ENCODE assay signal across 17 mouse cellular contexts in the genomic region with DNA sequence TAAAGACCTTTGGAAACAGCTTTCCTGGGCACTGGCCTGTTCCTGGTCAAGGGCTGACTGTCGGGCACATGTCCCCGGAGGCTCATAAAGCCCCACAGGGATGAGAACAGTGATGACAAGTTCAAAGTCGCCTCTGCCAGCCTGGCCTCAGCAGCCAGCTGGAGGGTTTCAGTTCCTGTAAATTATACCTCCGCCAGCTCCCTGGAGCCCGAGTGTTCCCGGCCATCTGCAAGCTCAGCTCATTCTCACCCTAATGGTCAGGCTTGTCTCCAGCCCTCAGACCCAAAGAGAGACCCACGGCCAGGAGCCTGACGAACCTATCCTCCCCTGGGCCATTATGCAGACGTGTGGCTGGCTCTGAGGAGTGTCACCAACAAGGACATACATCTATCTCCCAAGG. TPM values are rescaled to one million over a fixed set of nuclear protein-coding genes. Genes with fewer than 3 reads are reported as not detected.
DNase-seq lines count a peak whose midpoint lies in the region; ATAC-seq and TF ChIP-seq lines count a peak whose summit lies in the region.
"Had no signal": no experiment of that assay in that cellular context is flagged by ENCODE, and none has a peak within 500 bp of the region (broad histone marks: within the 10 kb centered on the region; RNA-seq: fewer than 3 reads in every experiment).

No protein-coding gene starts in this region.

- no peaks in the 10 kb centered on the region for H3K27me3 ChIP-seq in midbrain, embryonic 11.5 days (ENCODE audit: control insufficient read depth, insufficient read depth, low read length)
- H3K27me3 ChIP-seq in midbrain, postnatal 0 days (ENCODE audit: insufficient read depth, low read length), result no peaks in the 10 kb centered on the region; the same call in 1 of the 2 replicates
- H3K27me3 ChIP-seq in intestine, embryonic 15.5 days (replicated peaks), result no peaks in the 10 kb centered on the region
- H3K27me3 ChIP-seq: hindbrain, embryonic 15.5 days; stomach, embryonic 15.5 days had no signal

- no peaks in the 10 kb centered on the region for H3K36me3 ChIP-seq in midbrain, embryonic 11.5 days (ENCODE audit: control insufficient read depth, insufficient read depth, low read length)
- no peaks in the 10 kb centered on the region for H3K36me3 ChIP-seq in midbrain, postnatal 0 days (ENCODE audit: insufficient read depth, low read length)
- H3K36me3 ChIP-seq in intestine, embryonic 15.5 days, result no peaks in the 10 kb centered on the region
- H3K36me3 ChIP-seq: hindbrain, embryonic 15.5 days; midbrain, embryonic 10.5 days; stomach, embryonic 15.5 days had no signal

- no peaks in the 10 kb centered on the region for H3K9me3 ChIP-seq in midbrain, embryonic 11.5 days (ENCODE audit: control insufficient read depth, low read length)
- H3K9me3 ChIP-seq in midbrain, postnatal 0 days (ENCODE audit: low read length), result no peaks in the 10 kb centered on the region
- no peaks in the 10 kb centered on the region for H3K9me3 ChIP-seq in intestine, embryonic 15.5 days
- H3K9me3 ChIP-seq: hindbrain, embryonic 15.5 days; midbrain, embryonic 10.5 days; stomach, embryonic 15.5 days had no signal

- TF ChIP-seq CTCF in gastrocnemius, adult 2 months (IDR thresholded peaks at IDR 0.05), result no peak
- TF ChIP-seq CTCF in midbrain, postnatal 0 days (IDR thresholded peaks at IDR 0.05), result no peak

- no peak overlapping the region for H3K4me3 ChIP-seq in gastrocnemius, adult 2 months
- H3K4me3 ChIP-seq in midbrain, embryonic 11.5 days (ENCODE audit: low read depth, low read length), result no peak overlapping the region
- H3K4me3 ChIP-seq in midbrain, postnatal 0 days (ENCODE audit: low read depth, low read length), result no peak overlapping the region
- H3K4me3 ChIP-seq in intestine, embryonic 15.5 days (replicated peaks), result no peak overlapping the region
- H3K4me3 ChIP-seq: hindbrain, embryonic 15.5 days; midbrain, embryonic 10.5 days; stomach, embryonic 15.5 days had no signal

- no peaks in the 10 kb centered on the region for H3K4me1 ChIP-seq in midbrain, embryonic 11.5 days (ENCODE audit: control insufficient read depth, insufficient read depth, low read length)
- no peaks in the 10 kb centered on the region for H3K4me1 ChIP-seq in midbrain, postnatal 0 days (ENCODE audit: insufficient read depth, low read length)
- 0 out of 2 replicates have a peak, but pooled peaks cover 7% of the 10 kb centered on the region for H3K4me1 ChIP-seq in intestine, embryonic 15.5 days (replicated peaks)
- H3K4me1 ChIP-seq: stomach, embryonic 15.5 days had no signal

- DNase-seq in gastrocnemius, adult 2 months, result peak; percentile 72
- no peak for DNase-seq in gastrocnemius, postnatal 10 days
- peak; percentile 68 for DNase-seq in midbrain, embryonic 11.5 days (ENCODE audit: low spot score, missing footprints)
- no peak for DNase-seq in midbrain, postnatal 0 days (ENCODE audit: low spot score)
- DNase-seq: adrenal gland, postnatal 14 days; kidney, adult 18-20 months; kidney, postnatal 14 days; lung, postnatal 14 days; right cerebral cortex, postnatal 4 days had no signal

- H3K4me2 ChIP-seq in midbrain, embryonic 11.5 days, result no peak overlapping the region
- no peak overlapping the region for H3K4me2 ChIP-seq in midbrain, postnatal 0 days (ENCODE audit: low read depth, low read length, poor library complexity, severe bottlenecking)
- no peak overlapping the region for H3K4me2 ChIP-seq in intestine, embryonic 15.5 days (replicated peaks)
- H3K4me2 ChIP-seq: hindbrain, embryonic 15.5 days; stomach, embryonic 15.5 days had no signal

- intact Hi-C loops in gastrocnemius, adult 2 months (cut with DNase I), result no loop called here

- no peak overlapping the region for H3K27ac ChIP-seq in gastrocnemius, adult 2 months
- H3K27ac ChIP-seq in midbrain, embryonic 11.5 days (ENCODE audit: low read depth, low read length), result no peak overlapping the region
- no peak overlapping the region for H3K27ac ChIP-seq in midbrain, postnatal 0 days (ENCODE audit: low read depth, low read length)
- no peak overlapping the region for H3K27ac ChIP-seq in intestine, embryonic 15.5 days
- H3K27ac ChIP-seq: hindbrain, embryonic 15.5 days; liver, embryonic 14.5 days; midbrain, embryonic 10.5 days; stomach, embryonic 15.5 days had no signal

- WGBS in midbrain, embryonic 11.5 days, result 78% methylated on average over 9 of the region's 9 CpGs
- 76% methylated on average over 9 of the region's 9 CpGs for WGBS in midbrain, postnatal 0 days
- 53% methylated on average over 9 of the region's 9 CpGs for WGBS in intestine, embryonic 15.5 days

- no peak for ATAC-seq in midbrain, embryonic 11.5 days (ENCODE audit: low FRiP score)
- ATAC-seq in midbrain, postnatal 0 days (ENCODE audit: low FRiP score), result no peak
- ATAC-seq in common myeloid progenitor, adult 5-6 weeks (replicated peaks; ENCODE audit: low read depth, poor library complexity, severe bottlenecking), result 0 out of 2 replicates have a peak, but pooled peaks have one; percentile 29
- ATAC-seq in megakaryocyte progenitor cell, adult 5-6 weeks (replicated peaks; ENCODE audit: poor library complexity), result 0 out of 2 replicates have a peak, but pooled peaks have one; percentile 26
- no peak for ATAC-seq in intestine, embryonic 15.5 days
- ATAC-seq: forebrain, embryonic 14.5 days had no signal

- no peak overlapping the region for H3K9ac ChIP-seq in midbrain, embryonic 11.5 days (ENCODE audit: low read length)
- no peak overlapping the region for H3K9ac ChIP-seq in midbrain, postnatal 0 days (replicated peaks; ENCODE audit: low read length, poor library complexity, severe bottlenecking)
- no peak overlapping the region for H3K9ac ChIP-seq in intestine, embryonic 15.5 days
- H3K9ac ChIP-seq: hindbrain, embryonic 15.5 days; liver, embryonic 14.5 days; stomach, embryonic 15.5 days had no signal

RNA-seq across cellular contexts. Expression of gene Cdh23, which starts 57.0 kb away (rescaled TPM):
- 1 to 10 TPM; 1.8 to 2.8 TPM for total RNA-seq in gastrocnemius, adult 2 months (2021)
- 1 to 10 TPM; 3.1 to 4.2 TPM for total RNA-seq in gastrocnemius, postnatal 10 days (2021)
- polyA plus RNA-seq in midbrain, embryonic 11.5 days (2014; fragmentation: Nextera tagmentation; extraction: Ambion mirVana), result 0.61 and 0.71 TPM in 2 replicates
- total RNA-seq in midbrain, postnatal 0 days (2014; rRNA removed), result 20.8 and 24.7 TPM in 2 replicates
- 4.4 and 4.8 TPM in 2 replicates for polyA plus RNA-seq in midbrain, postnatal 0 days (2015; fragmentation: Nextera tagmentation; extraction: Ambion mirVana)
- total RNA-seq in common myeloid progenitor, adult 5-6 weeks (2017), result not detected in 2 replicates
- total RNA-seq in megakaryocyte progenitor cell, adult 5-6 weeks (2015), result 0.07 and 0.22 TPM in 2 replicates
- total RNA-seq in megakaryocyte progenitor cell, adult 5-6 weeks (2017), result 0.03 and 0.21 TPM in 2 replicates
- polyA plus RNA-seq in intestine, embryonic 15.5 days (2015; fragmentation: Nextera tagmentation; extraction: Ambion mirVana), result 0.44 and 0.67 TPM in 2 replicates

Comparison
In these comparisons a context has a peak if more than half of its experiments do, and no peak if none do; other contexts are left out.
1. DNase-seq: peak in gastrocnemius, adult 2 months (single experiment) and midbrain, embryonic 11.5 days (single experiment); none in gastrocnemius, postnatal 10 days (single experiment) and midbrain, postnatal 0 days (single experiment).
2. ATAC-seq: peak in common myeloid progenitor, adult 5-6 weeks (single experiment) and megakaryocyte progenitor cell, adult 5-6 weeks (single experiment); none in midbrain, embryonic 11.5 days (single experiment), midbrain, postnatal 0 days (single experiment) and intestine, embryonic 15.5 days (single experiment).